Mouse (Mus musculus): ENCODE data around the gene Trem2.

DNA sequence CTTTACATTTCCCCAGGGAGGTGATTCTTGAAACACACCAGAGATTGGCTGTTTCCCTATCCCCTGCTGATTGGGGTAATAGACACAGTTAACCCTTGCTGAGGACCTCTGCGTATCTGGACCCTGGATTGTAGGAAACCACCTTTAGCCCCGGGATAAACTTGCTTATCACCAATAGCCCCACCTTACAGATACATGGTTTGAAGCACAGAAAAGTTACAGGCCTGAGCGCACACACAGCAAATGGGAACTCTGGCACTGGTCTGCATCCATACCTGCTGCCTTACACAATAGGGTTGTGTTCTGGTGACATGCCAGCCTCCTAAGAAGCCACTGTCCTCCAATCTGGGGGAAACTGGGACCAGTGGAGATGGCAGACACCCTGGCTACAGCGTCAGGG lies 377 bp upstream of the Trem2 start:
- TF ChIP-seq ZC3H11A (IDR thresholded peaks at IDR 0.05; ENCODE audit: borderline replicate concordance, low read depth, low read length) (no peak), HCFC1 (IDR thresholded peaks at IDR 0.05; ENCODE audit: borderline replicate concordance, insufficient read depth, low read length) (no peak), ZNF384 (IDR thresholded peaks at IDR 0.05; ENCODE audit: low read depth, low read length) (no peak), MAFK (IDR thresholded peaks at IDR 0.05; ENCODE audit: insufficient read depth, low read depth, low read length) (no peak), CHD2 (IDR thresholded peaks at IDR 0.05; ENCODE audit: low read depth, low read length) (no peak)

All from ES-E14 (cell line).